Mouse (Mus musculus) layer of hippocampus, postnatal 10 days (tissue): ENCODE measurements at regions not wholly inside any gene's neighbourhood (a gene's known extent, or its start where the extent isn't known, plus 50 kb on each side); places are given as distances from the start of the nearest gene placed in this dataset.

Source experiments
- DNase-seq, 2 experiments: peaks; one replicate each; pipeline ENCODE4 v3.0.0; 2021; ENCODE audit warnings: low spot score in 2 of 2

- no peak for DNase-seq
These were observed 55.0 kb upstream of the Mad2l1 start for GRCm38 (mm10) chr6:66480207-66480606.

DNA sequence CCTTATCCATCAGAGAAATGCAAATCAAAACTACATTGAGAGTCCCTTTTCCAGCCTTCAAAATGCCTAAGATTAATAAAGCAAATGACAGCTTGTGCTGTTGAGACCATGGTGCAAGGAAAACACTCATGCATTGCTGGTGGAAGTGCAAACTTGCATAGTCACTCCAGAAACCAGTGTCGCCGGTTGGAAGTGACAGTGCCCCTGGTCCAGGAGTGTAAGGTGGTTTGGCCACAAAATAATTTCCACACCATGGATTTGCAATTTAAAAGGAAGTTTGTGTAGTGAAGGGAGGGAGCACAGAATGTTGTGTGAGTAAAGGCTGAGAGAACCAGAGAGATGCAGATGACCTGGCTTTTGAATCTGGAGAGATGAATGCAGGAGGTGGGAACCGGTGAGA is 52.4 kb upstream of the Mad2l1 start:
- no peak for DNase-seq
